Mouse (Mus musculus): ENCODE data around the gene S100a2. TPM values are rescaled to one million over a fixed set of nuclear protein-coding genes. Genes with fewer than 3 reads are reported as not detected.

Gene S100a2
- polyA plus RNA-seq, 1 experiment from 2014 or later, result not detected

- no peak for ATAC-seq (ENCODE audit: insufficient read depth)
- Histone ChIP-seq H3K27ac (ENCODE audit: low read depth) (no peak within 1 kb of the TSS), H3K27me3 (ENCODE audit: insufficient read depth, low read length) (no peaks in the 10 kb centered on the region), H3K4me2 (no peak within 1 kb of the TSS), H3K36me3 (ENCODE audit: insufficient read depth) (no peaks in the 10 kb centered on the region), H3K9me3 (ENCODE audit: low read depth, low read length) (no peaks in the 10 kb centered on the region), H3K4me1 (ENCODE audit: insufficient read depth) (peaks cover 22% of the 10 kb centered on the region), H3K9ac (no peak within 1 kb of the TSS), H3K4me3 (ENCODE audit: low read depth, low read length) (no peak within 1 kb of the TSS)
- no peak for DNase-seq
- no peak for TF ChIP-seq CTCF (IDR thresholded peaks at IDR 0.05; ENCODE audit: low read depth)
- WGBS, result 74% methylated on average over 11 of the region's 11 CpGs
Observed at GRCm38 (mm10) chr3:90601486-90602110, 11.6 kb downstream of the S100a2 start, which contains the start of gene Gm42674. Gm42674 (plus strand) TSS chr3:90601904.

GRCm38 (mm10) chr3:90603623-90604022 is 13.6 kb downstream of the S100a2 start, which contains the start of gene S100a4:
S100a4 (plus strand) TSS chr3:90603771.
- peak within 1 kb of the TSS; percentile 58 for H3K27ac ChIP-seq (ENCODE audit: low read depth)
- no peaks in the 10 kb centered on the region for H3K9me3 ChIP-seq (ENCODE audit: low read depth, low read length)
- no peak within 1 kb of the TSS for H3K9ac ChIP-seq
- H3K36me3 ChIP-seq (ENCODE audit: insufficient read depth), result no peaks in the 10 kb centered on the region
- ATAC-seq (ENCODE audit: insufficient read depth), result peak; percentile 22; the same call in 1 of the 2 replicates
- no peaks in the 10 kb centered on the region for H3K27me3 ChIP-seq (ENCODE audit: insufficient read depth, low read length)
- H3K4me2 ChIP-seq, result no peak within 1 kb of the TSS
- no peak within 1 kb of the TSS for H3K4me3 ChIP-seq (ENCODE audit: low read depth, low read length)
- peaks cover 22% of the 10 kb centered on the region for H3K4me1 ChIP-seq (ENCODE audit: insufficient read depth)
- peak; percentile 23 for DNase-seq
- no peak for TF ChIP-seq CTCF (IDR thresholded peaks at IDR 0.05; ENCODE audit: low read depth)
- 39% methylated on average over 3 of the region's 3 CpGs for WGBS

GRCm38 (mm10) chr3:90604416-90604815 is 14.4 kb downstream of the S100a2 start:
- DNase-seq, result peak; percentile 92
- H3K4me1 ChIP-seq (ENCODE audit: insufficient read depth), result peaks cover 22% of the 10 kb centered on the region
- no peak overlapping the region for H3K9ac ChIP-seq
- TF ChIP-seq CTCF (IDR thresholded peaks at IDR 0.05; ENCODE audit: low read depth), result no peak
- ATAC-seq (ENCODE audit: insufficient read depth), result peak; percentile 90
- WGBS, result 22% methylated on average over 4 of the region's 4 CpGs
- H3K27me3 ChIP-seq (ENCODE audit: insufficient read depth, low read length), result no peaks in the 10 kb centered on the region
- H3K4me3 ChIP-seq (ENCODE audit: low read depth, low read length), result no peak overlapping the region
- H3K36me3 ChIP-seq (ENCODE audit: insufficient read depth), result no peaks in the 10 kb centered on the region
- no peaks in the 10 kb centered on the region for H3K9me3 ChIP-seq (ENCODE audit: low read depth, low read length)
- peak overlapping the region; percentile 58 for H3K27ac ChIP-seq (ENCODE audit: low read depth)
- H3K4me2 ChIP-seq, result no peak overlapping the region

- 0 out of 2 replicates have a peak, but pooled peaks have one; percentile 11 for ATAC-seq (ENCODE audit: insufficient read depth)
- WGBS, result 81% methylated on average over 3 of the region's 3 CpGs
- no peak overlapping the region for H3K4me2 ChIP-seq
Observed at GRCm38 (mm10) chr3:90605049-90605448, 15.0 kb downstream of the S100a2 start.

GRCm38 (mm10) chr3:90605736-90606135 is 15.7 kb downstream of the S100a2 start:
- H3K27ac ChIP-seq (ENCODE audit: low read depth), result peak overlapping the region; percentile 61
- no peak overlapping the region for H3K4me2 ChIP-seq
- no peak for DNase-seq
- 59% methylated on average over 2 of the region's 2 CpGs for WGBS
- H3K4me3 ChIP-seq (ENCODE audit: low read depth, low read length), result no peak overlapping the region
- no peak for TF ChIP-seq CTCF (IDR thresholded peaks at IDR 0.05; ENCODE audit: low read depth)
- peaks cover 22% of the 10 kb centered on the region for H3K4me1 ChIP-seq (ENCODE audit: insufficient read depth)
- no peaks in the 10 kb centered on the region for H3K9me3 ChIP-seq (ENCODE audit: low read depth, low read length)
- no peak for ATAC-seq (ENCODE audit: insufficient read depth)
- no peaks in the 10 kb centered on the region for H3K36me3 ChIP-seq (ENCODE audit: insufficient read depth)
- H3K9ac ChIP-seq, result no peak overlapping the region
- H3K27me3 ChIP-seq (ENCODE audit: insufficient read depth, low read length), result no peaks in the 10 kb centered on the region

More at GRCm38 (mm10) chr3:90605049-90605448, 15.0 kb downstream of the S100a2 start:
- no peaks in the 10 kb centered on the region for H3K27me3 ChIP-seq (ENCODE audit: insufficient read depth, low read length)
- no peak for TF ChIP-seq CTCF (IDR thresholded peaks at IDR 0.05; ENCODE audit: low read depth)
- peaks cover 22% of the 10 kb centered on the region for H3K4me1 ChIP-seq (ENCODE audit: insufficient read depth)
- no peak for DNase-seq
- no peak overlapping the region for H3K9ac ChIP-seq
- H3K4me3 ChIP-seq (ENCODE audit: low read depth, low read length), result no peak overlapping the region
- no peaks in the 10 kb centered on the region for H3K9me3 ChIP-seq (ENCODE audit: low read depth, low read length)
- H3K27ac ChIP-seq (ENCODE audit: low read depth), result peak overlapping the region; percentile 58
- no peaks in the 10 kb centered on the region for H3K36me3 ChIP-seq (ENCODE audit: insufficient read depth)

- no peak for TF ChIP-seq CTCF (IDR thresholded peaks at IDR 0.05; ENCODE audit: low read depth)
- no peak overlapping the region for H3K4me3 ChIP-seq (ENCODE audit: low read depth, low read length)
- H3K4me1 ChIP-seq (ENCODE audit: insufficient read depth), result peaks cover 22% of the 10 kb centered on the region
- H3K27ac ChIP-seq (ENCODE audit: low read depth), result peak overlapping the region; percentile 61
- DNase-seq (peak; percentile 60), ATAC-seq (ENCODE audit: insufficient read depth) (peak; percentile 30; the same call in 1 of the 2 replicates)
- no peaks in the 10 kb centered on the region for H3K27me3 ChIP-seq (ENCODE audit: insufficient read depth, low read length)
- WGBS, result 58% methylated on average over 6 of the region's 6 CpGs
- no peaks in the 10 kb centered on the region for H3K36me3 ChIP-seq (ENCODE audit: insufficient read depth)
- no peak overlapping the region for H3K9ac ChIP-seq
- no peaks in the 10 kb centered on the region for H3K9me3 ChIP-seq (ENCODE audit: low read depth, low read length)
- no peak overlapping the region for H3K4me2 ChIP-seq
Observed at GRCm38 (mm10) chr3:90606185-90606584, 16.1 kb downstream of the S100a2 start.

GRCm38 (mm10) chr3:90607361-90607760 is 17.3 kb downstream of the S100a2 start:
- no peak overlapping the region for H3K4me2 ChIP-seq

More at GRCm38 (mm10) chr3:90607361-90607760, 17.3 kb downstream of the S100a2 start:
- H3K27ac ChIP-seq (ENCODE audit: low read depth), result no peak overlapping the region
- no peak overlapping the region for H3K4me3 ChIP-seq (ENCODE audit: low read depth, low read length)
- WGBS, result 82% methylated on average over 3 of the region's 3 CpGs
- H3K27me3 ChIP-seq (ENCODE audit: insufficient read depth, low read length), result no peaks in the 10 kb centered on the region
- no peak for DNase-seq
- TF ChIP-seq CTCF (IDR thresholded peaks at IDR 0.05; ENCODE audit: low read depth), result no peak
- ATAC-seq (ENCODE audit: insufficient read depth), result no peak
- H3K36me3 ChIP-seq (ENCODE audit: insufficient read depth), result no peaks in the 10 kb centered on the region
- peaks cover 22% of the 10 kb centered on the region for H3K4me1 ChIP-seq (ENCODE audit: insufficient read depth)
- H3K9ac ChIP-seq, result no peak overlapping the region
- no peaks in the 10 kb centered on the region for H3K9me3 ChIP-seq (ENCODE audit: low read depth, low read length)
